In genomic region chr11:80948103-80948502, GRCm38 (mm10) we compare ENCODE assay signal across 30 mouse cellular contexts.
DNase-seq lines count a peak whose midpoint lies in the region; ATAC-seq lines count a peak whose summit lies in the region.
"Had no signal": no experiment of that assay in that cellular context is flagged by ENCODE, and none has a peak within 500 bp of the region (broad histone marks: within the 10 kb centered on the region; RNA-seq: fewer than 3 reads in every experiment).

No protein-coding gene starts in this region.

- DNase-seq in adrenal gland, adult 8-10 months, result peak; percentile 10
- DNase-seq in adrenal gland, adult 18-20 months (ENCODE audit: low spot score in 2 of 2), result no peak
- DNase-seq in embryonic facial prominence, embryonic 14.5 days (ENCODE audit: low spot score), result peak; percentile 11
- DNase-seq in embryonic facial prominence, embryonic 10.5 days (ENCODE audit: low spot score), result no peak
- DNase-seq in kidney, postnatal 14 days, result peak; percentile 7
- no peak for DNase-seq in kidney, adult 18-20 months
- peak; percentile 5 for DNase-seq in adipocyte (ENCODE audit: low spot score)
- no peak for DNase-seq in heart, postnatal 10 days
- DNase-seq: cerebellum, adult 18-20 months; cerebellum, postnatal 10 days; forebrain, postnatal 0 days; gastrocnemius, postnatal 10 days; heart, postnatal 14 days; lung, embryonic 14.5 days; lung, postnatal 36 days; spleen, adult 18-20 months; thymus, postnatal 14 days had no signal

- H3K4me2 ChIP-seq in embryonic facial prominence, embryonic 14.5 days (ENCODE audit: low read depth, low read length), result no peak overlapping the region
- H3K4me2 ChIP-seq: embryonic facial prominence, embryonic 13.5 days; heart, embryonic 13.5 days; hindbrain, embryonic 15.5 days; intestine, embryonic 15.5 days; limb, embryonic 12.5 days; liver, embryonic 15.5 days; lung, embryonic 14.5 days; midbrain, embryonic 11.5 days had no signal

- ATAC-seq in embryonic facial prominence, embryonic 14.5 days (ENCODE audit: low read depth), result no peak
- ATAC-seq: activated CD4-positive, CD25-positive, alpha-beta regulatory T cell, adult 4 months; forebrain, postnatal 0 days; intestine, embryonic 15.5 days; midbrain, embryonic 16.5 days had no signal

- H3K4me3 ChIP-seq in embryonic facial prominence, embryonic 14.5 days (ENCODE audit: low read depth, low read length), result no peak overlapping the region
- no peak overlapping the region for H3K4me3 ChIP-seq in embryonic facial prominence, embryonic 10.5 days
- H3K4me3 ChIP-seq: embryonic facial prominence, embryonic 13.5 days; erythroblast, embryonic 14.5 days; heart, embryonic 13.5 days; hindbrain, embryonic 10.5 days; hindbrain, embryonic 15.5 days; intestine, embryonic 15.5 days; layer of hippocampus, adult 2 months; left cerebral cortex, adult 2 months; limb, embryonic 12.5 days; liver, embryonic 15.5 days had no signal

- H3K27me3 ChIP-seq in embryonic facial prominence, embryonic 14.5 days (replicated peaks; ENCODE audit: control insufficient read depth, insufficient read depth, low read length), result no peaks in the 10 kb centered on the region
- no peaks in the 10 kb centered on the region for H3K27me3 ChIP-seq in embryonic facial prominence, embryonic 10.5 days (replicated peaks; ENCODE audit: low read depth, poor library complexity, severe bottlenecking)
- H3K27me3 ChIP-seq: embryonic facial prominence, embryonic 13.5 days; hindbrain, embryonic 15.5 days; intestine, embryonic 15.5 days; limb, embryonic 12.5 days; liver, embryonic 15.5 days had no signal

- H3K9ac ChIP-seq in embryonic facial prominence, embryonic 14.5 days (ENCODE audit: low read depth, low read length), result no peak overlapping the region
- H3K9ac ChIP-seq: embryonic facial prominence, embryonic 13.5 days; forebrain, postnatal 0 days; heart, embryonic 13.5 days; hindbrain, embryonic 15.5 days; intestine, embryonic 15.5 days; limb, embryonic 12.5 days; liver, embryonic 15.5 days; lung, embryonic 14.5 days had no signal

- intact Hi-C loops in heart, postnatal 10 days (cut with DNase I), result no loop called here

- 54% methylated on average over 2 of the region's 2 CpGs for WGBS in embryonic facial prominence, embryonic 14.5 days
- WGBS in embryonic facial prominence, embryonic 10.5 days, result 79% methylated on average over 2 of the region's 2 CpGs

- H3K36me3 ChIP-seq in embryonic facial prominence, embryonic 14.5 days (ENCODE audit: control insufficient read depth, insufficient read depth, low read length), result no peaks in the 10 kb centered on the region
- no peaks in the 10 kb centered on the region for H3K36me3 ChIP-seq in embryonic facial prominence, embryonic 10.5 days (replicated peaks)
- H3K36me3 ChIP-seq: embryonic facial prominence, embryonic 13.5 days; heart, embryonic 13.5 days; hindbrain, embryonic 10.5 days; hindbrain, embryonic 15.5 days; intestine, embryonic 15.5 days; limb, embryonic 12.5 days; liver, embryonic 15.5 days had no signal

- 0 out of 2 replicates have a peak, but pooled peaks cover 3% of the 10 kb centered on the region for H3K4me1 ChIP-seq in embryonic facial prominence, embryonic 14.5 days (ENCODE audit: control insufficient read depth, insufficient read depth, low read length)
- no peaks in the 10 kb centered on the region for H3K4me1 ChIP-seq in embryonic facial prominence, embryonic 10.5 days
- H3K4me1 ChIP-seq: heart, embryonic 13.5 days; hindbrain, embryonic 10.5 days; intestine, embryonic 15.5 days; liver, embryonic 15.5 days had no signal

- no peak overlapping the region for H3K27ac ChIP-seq in embryonic facial prominence, embryonic 14.5 days (replicated peaks; ENCODE audit: low read depth, low read length)
- no peak overlapping the region for H3K27ac ChIP-seq in embryonic facial prominence, embryonic 10.5 days (replicated peaks)
- H3K27ac ChIP-seq: embryonic facial prominence, embryonic 13.5 days; heart, embryonic 13.5 days; hindbrain, embryonic 10.5 days; hindbrain, embryonic 15.5 days; intestine, embryonic 15.5 days; layer of hippocampus, adult 2 months; left cerebral cortex, adult 2 months; limb, embryonic 12.5 days; liver, embryonic 15.5 days had no signal

- H3K9me3 ChIP-seq in embryonic facial prominence, embryonic 14.5 days (ENCODE audit: control insufficient read depth, low read length), result no peaks in the 10 kb centered on the region
- H3K9me3 ChIP-seq in embryonic facial prominence, embryonic 10.5 days, result no peaks in the 10 kb centered on the region
- H3K9me3 ChIP-seq: embryonic facial prominence, embryonic 13.5 days; heart, embryonic 13.5 days; hindbrain, embryonic 10.5 days; hindbrain, embryonic 15.5 days; intestine, embryonic 15.5 days; limb, embryonic 12.5 days; liver, embryonic 15.5 days had no signal

Comparison
In these comparisons a context has a peak if more than half of its experiments do, and no peak if none do; other contexts are left out.
1. DNase-seq: peak in adrenal gland, adult 8-10 months (single experiment), embryonic facial prominence, embryonic 14.5 days (single experiment), kidney, postnatal 14 days (single experiment) and adipocyte (single experiment); none in adrenal gland, adult 18-20 months (0 of 2), embryonic facial prominence, embryonic 10.5 days (single experiment), kidney, adult 18-20 months (single experiment) and heart, postnatal 10 days (0 of 2).